8 mouse cellular contexts compared by ENCODE assay signal in the genomic region with DNA sequence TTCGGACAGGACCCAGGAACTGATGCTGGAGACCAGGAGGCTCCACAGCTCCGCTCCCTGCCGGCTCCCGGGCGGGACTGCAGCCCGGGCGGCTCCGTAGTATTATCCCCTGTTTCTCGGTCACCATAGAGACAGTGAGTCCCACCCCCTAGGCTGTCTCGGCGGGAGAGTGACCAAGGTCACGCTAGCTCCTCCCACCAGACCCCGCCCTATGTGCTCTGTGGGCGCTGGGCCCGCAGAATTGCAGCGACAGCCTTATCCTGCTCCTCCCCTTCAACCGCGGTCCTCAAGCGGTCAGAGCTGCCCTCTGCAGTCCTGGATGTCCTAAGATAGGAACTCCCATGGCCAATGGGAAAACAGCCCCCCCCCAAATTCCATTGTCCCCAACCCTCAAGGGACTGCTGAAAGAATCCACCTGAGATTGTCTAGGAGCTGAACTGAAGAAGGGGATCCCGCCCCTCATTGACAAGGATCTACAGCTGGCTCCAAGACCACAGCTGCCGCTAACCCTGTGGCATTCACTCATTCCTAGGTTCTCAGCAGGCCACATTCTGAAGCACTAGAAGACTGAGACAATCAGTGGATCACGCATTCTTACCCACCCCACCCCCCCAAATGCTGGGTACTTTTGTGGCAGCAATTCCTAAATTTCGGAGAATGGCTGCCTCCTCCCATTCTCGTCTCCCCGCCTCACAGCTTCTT. TPM values are rescaled to one million over a fixed set of nuclear protein-coding genes. Genes with fewer than 3 reads are reported as not detected.
DNase-seq lines count a peak whose midpoint lies in the region; ATAC-seq lines count a peak whose summit lies in the region.

A gene (minus strand): TSS at position 213 of the 702 bp plus-strand sequence.

- peak within 1 kb of the TSS; percentile 31 for H3K4me3 ChIP-seq in forebrain, embryonic 11.5 days (ENCODE audit: low read depth, low read length)
- H3K4me3 ChIP-seq in heart, embryonic 14.5 days (ENCODE audit: control insufficient read depth in 1 of 2, insufficient read depth in 1 of 2, low read depth in 1 of 2, low read length in 2 of 2): peak within 1 kb of the TSS; percentile 33 to 38
- peak within 1 kb of the TSS; percentile 30 for H3K4me3 ChIP-seq in liver, embryonic 12.5 days
- peak within 1 kb of the TSS; percentile 22 for H3K4me3 ChIP-seq in stomach, embryonic 14.5 days (ENCODE audit: low read depth, low read length)

- peaks cover 36% of the 10 kb centered on the region for H3K4me1 ChIP-seq in forebrain, embryonic 11.5 days (replicated peaks; ENCODE audit: control insufficient read depth, insufficient read depth, low read length)
- H3K4me1 ChIP-seq in heart, embryonic 14.5 days (ENCODE audit: control insufficient read depth in 2 of 2, insufficient read depth in 2 of 2, low read length in 2 of 2): peaks cover 26 to 38% of the 10 kb centered on the region in 2 experiments
- H3K4me1 ChIP-seq in liver, embryonic 12.5 days: peaks cover 45% of the 10 kb centered on the region
- peaks cover 28% of the 10 kb centered on the region for H3K4me1 ChIP-seq in stomach, embryonic 14.5 days (ENCODE audit: control insufficient read depth, insufficient read depth, low read length)

- H3K4me2 ChIP-seq in forebrain, embryonic 11.5 days (ENCODE audit: low read depth, low read length, severe bottlenecking): peak within 1 kb of the TSS; percentile 67
- peak within 1 kb of the TSS; percentile 64 for H3K4me2 ChIP-seq in heart, embryonic 14.5 days (ENCODE audit: low read length)
- peak within 1 kb of the TSS; percentile 60 for H3K4me2 ChIP-seq in liver, embryonic 12.5 days
- H3K4me2 ChIP-seq in stomach, embryonic 14.5 days (replicated peaks; ENCODE audit: low read depth, low read length): peak within 1 kb of the TSS; percentile 55

- peaks cover 18% of the 10 kb centered on the region for H3K27me3 ChIP-seq in forebrain, embryonic 11.5 days (ENCODE audit: control insufficient read depth, insufficient read depth, low read length)
- H3K27me3 ChIP-seq in heart, embryonic 14.5 days (ENCODE audit: control insufficient read depth, insufficient read depth, low read length): 0 out of 2 replicates have a peak, but pooled peaks cover 3% of the 10 kb centered on the region
- peaks cover 87% of the 10 kb centered on the region for H3K27me3 ChIP-seq in liver, embryonic 12.5 days (replicated peaks)
- no peaks in the 10 kb centered on the region for H3K27me3 ChIP-seq in stomach, embryonic 14.5 days (ENCODE audit: control insufficient read depth, insufficient read depth, low read length)

- no peaks in the 10 kb centered on the region for H3K9me3 ChIP-seq in forebrain, embryonic 11.5 days (ENCODE audit: control insufficient read depth, low read length)
- no peaks in the 10 kb centered on the region for H3K9me3 ChIP-seq in heart, embryonic 14.5 days (ENCODE audit: control insufficient read depth, low read length)
- H3K9me3 ChIP-seq in liver, embryonic 12.5 days (replicated peaks): no peaks in the 10 kb centered on the region
- no peaks in the 10 kb centered on the region for H3K9me3 ChIP-seq in stomach, embryonic 14.5 days (ENCODE audit: control insufficient read depth, low read depth, low read length)

- no peak within 1 kb of the TSS for H3K27ac ChIP-seq in forebrain, embryonic 11.5 days (ENCODE audit: low read depth, low read length)
- H3K27ac ChIP-seq in heart, embryonic 14.5 days (replicated peaks in 1 of 2; ENCODE audit: control insufficient read depth in 1 of 2, insufficient read depth in 1 of 2, low read depth in 2 of 2, low read length in 2 of 2): no peak within 1 kb of the TSS
- no peak within 1 kb of the TSS for H3K27ac ChIP-seq in liver, embryonic 12.5 days
- no peak within 1 kb of the TSS for H3K27ac ChIP-seq in stomach, embryonic 14.5 days (ENCODE audit: low read length)

- H3K36me3 ChIP-seq in forebrain, embryonic 11.5 days (ENCODE audit: control insufficient read depth, insufficient read depth, low read length): no peaks in the 10 kb centered on the region
- peaks cover 17% of the 10 kb centered on the region; the same call in 1 of the 2 replicates for H3K36me3 ChIP-seq in heart, embryonic 14.5 days (ENCODE audit: control insufficient read depth, insufficient read depth, low read length)
- H3K36me3 ChIP-seq in liver, embryonic 12.5 days: no peaks in the 10 kb centered on the region
- H3K36me3 ChIP-seq in stomach, embryonic 14.5 days (ENCODE audit: control insufficient read depth, insufficient read depth, low read length): peaks cover 7% of the 10 kb centered on the region

- ATAC-seq in forebrain, embryonic 11.5 days (replicated peaks; ENCODE audit: low FRiP score): peak; percentile 93
- ATAC-seq in heart, embryonic 14.5 days (ENCODE audit: insufficient number of reproducible peaks, insufficient read depth, low FRiP score, low read depth): peak; percentile 93
- ATAC-seq in liver, embryonic 12.5 days: peak; percentile 81
- ATAC-seq in stomach, embryonic 14.5 days (ENCODE audit: insufficient number of reproducible peaks, insufficient read depth, low FRiP score, low read depth): peak; percentile 94

- DNase-seq in B cell, adult 2 months: peak; percentile 22 to 23
- DNase-seq in c-Kit-positive CD71-positive TER-119-positive erythroid progenitor cells, embryonic 14.5 days (ENCODE audit: low spot score): peak; percentile 71
- peak; percentile 95 for DNase-seq in forebrain, embryonic 11.5 days (ENCODE audit: low spot score)
- DNase-seq in kidney, postnatal 10 days: peak; percentile 97
- peak; percentile 47 to 62 for DNase-seq in natural killer cell, adult 2 months (ENCODE audit: low spot score in 2 of 2)

- H3K9ac ChIP-seq in forebrain, embryonic 11.5 days (ENCODE audit: low read length): peak within 1 kb of the TSS; percentile 48
- peak within 1 kb of the TSS; percentile 66 for H3K9ac ChIP-seq in heart, embryonic 14.5 days (ENCODE audit: low read length)
- no peak within 1 kb of the TSS for H3K9ac ChIP-seq in liver, embryonic 12.5 days
- peak within 1 kb of the TSS; percentile 32; the same call in 1 of the 2 replicates for H3K9ac ChIP-seq in stomach, embryonic 14.5 days (replicated peaks; ENCODE audit: low read depth, low read length)

- WGBS in forebrain, embryonic 11.5 days: 3% methylated on average over 25 of the region's 25 CpGs
- 7% methylated on average over 25 of the region's 25 CpGs for WGBS in heart, embryonic 14.5 days
- WGBS in liver, embryonic 12.5 days (ENCODE audit: insufficient replicate concordance): 6% methylated on average over 25 of the region's 25 CpGs
- 7% methylated on average over 25 of the region's 25 CpGs for WGBS in stomach, embryonic 14.5 days

RNA-seq across cellular contexts. Expression of the gene that starts here (rescaled TPM):
- 36.1 and 37.7 TPM in 2 replicates for polyA plus RNA-seq in forebrain, embryonic 11.5 days (2014; fragmentation: Nextera tagmentation; extraction: Ambion mirVana)
- polyA plus RNA-seq in heart, embryonic 14.5 days (2014; fragmentation: Nextera tagmentation; extraction: Ambion mirVana): 11.6 and 15.3 TPM in 2 replicates
- 1.2 and 1.4 TPM in 2 replicates for polyA plus RNA-seq in liver, embryonic 12.5 days (2016; fragmentation: Nextera tagmentation; extraction: Ambion mirVana)
- polyA plus RNA-seq in stomach, embryonic 14.5 days (2014; fragmentation: Nextera tagmentation; extraction: Ambion mirVana): 39.1 and 40.1 TPM in 2 replicates

Comparison
In these comparisons a context has a peak if more than half of its experiments do, and no peak if none do; other contexts are left out.
1. DNase-seq: peak in every context shown above with its lines; median percentile 97 in kidney, postnatal 10 days; 95 in forebrain, embryonic 11.5 days; 71 in c-Kit-positive CD71-positive TER-119-positive erythroid progenitor cells, embryonic 14.5 days; 54 in natural killer cell, adult 2 months; 22 in B cell, adult 2 months.